Mouse (Mus musculus): Measurements from ENCODE around the gene Focad. TPM values are rescaled to one million over a fixed set of nuclear protein-coding genes. Genes with fewer than 3 reads are reported as not detected.

The Focad gene
- polyA plus RNA-seq, 1 experiment from 2014 or later = 17.6 TPM

GRCm38 (mm10) chr4:88438326-88438989 lies 344.0 kb downstream of the Focad start, which contains the start of gene Hacd4:
TSS of gene Hacd4 (minus strand) at chr4:88438928.
- Histone ChIP-seq H3K4me1 (peaks cover 22% of the 10 kb centered on the region), H3K27me3 (ENCODE audit: low read depth, poor library complexity, severe bottlenecking) (peaks cover 6% of the 10 kb centered on the region; the same call in 1 of the 2 replicates), H3K9me3 (replicated peaks) (no peaks in the 10 kb centered on the region), H3K27ac (replicated peaks) (peak within 1 kb of the TSS; percentile 84), H3K36me3 (no peaks in the 10 kb centered on the region), H3K4me3 (peak within 1 kb of the TSS; percentile 57)
- WGBS = 6% methylated on average over 14 of the region's 14 CpGs
- peak; percentile 57 for DNase-seq (ENCODE audit: low spot score)

GRCm38 (mm10) chr4:88438990-88439329 lies 344.5 kb downstream of the Focad start:
- H3K4me1 ChIP-seq = peaks cover 22% of the 10 kb centered on the region
- peaks cover 6% of the 10 kb centered on the region; the same call in 1 of the 2 replicates for H3K27me3 ChIP-seq (ENCODE audit: low read depth, poor library complexity, severe bottlenecking)
- no peaks in the 10 kb centered on the region for H3K36me3 ChIP-seq
- no peak for DNase-seq (ENCODE audit: low spot score)
- peak overlapping the region; percentile 57 for H3K4me3 ChIP-seq
- H3K9me3 ChIP-seq (replicated peaks) = no peaks in the 10 kb centered on the region
- 19% methylated on average over 4 of the region's 4 CpGs for WGBS
- H3K27ac ChIP-seq (replicated peaks) = peak overlapping the region; percentile 84

- DNase-seq (ENCODE audit: low spot score) = no peak
- Histone ChIP-seq H3K27ac (replicated peaks) (no peak overlapping the region), H3K36me3 (no peaks in the 10 kb centered on the region), H3K27me3 (ENCODE audit: low read depth, poor library complexity, severe bottlenecking) (peaks cover 6% of the 10 kb centered on the region; the same call in 1 of the 2 replicates), H3K4me3 (no peak overlapping the region), H3K4me1 (peaks cover 22% of the 10 kb centered on the region), H3K9me3 (replicated peaks) (no peaks in the 10 kb centered on the region)
- 80% methylated on average over 6 of the region's 6 CpGs for WGBS
Measured at GRCm38 (mm10) chr4:88439669-88440123, 345.3 kb downstream of the Focad start.

- H3K27ac ChIP-seq (replicated peaks) = no peak overlapping the region
- no peak for DNase-seq (ENCODE audit: low spot score)
- H3K9me3 ChIP-seq (replicated peaks) = no peaks in the 10 kb centered on the region
- H3K27me3 ChIP-seq (ENCODE audit: low read depth, poor library complexity, severe bottlenecking) = peaks cover 6% of the 10 kb centered on the region; the same call in 1 of the 2 replicates
- H3K4me3 ChIP-seq = no peak overlapping the region
- H3K36me3 ChIP-seq = no peaks in the 10 kb centered on the region
- 93% methylated on average over 7 of the region's 7 CpGs for WGBS
- peaks cover 22% of the 10 kb centered on the region for H3K4me1 ChIP-seq
Measured at GRCm38 (mm10) chr4:88440814-88441213, 346.4 kb downstream of the Focad start.

GRCm38 (mm10) chr4:88448976-88449375 lies 354.5 kb downstream of the Focad start:
- no peaks in the 10 kb centered on the region for H3K4me1 ChIP-seq
- H3K27ac ChIP-seq (replicated peaks) = no peak overlapping the region
- H3K36me3 ChIP-seq = no peaks in the 10 kb centered on the region
- H3K27me3 ChIP-seq (ENCODE audit: low read depth, poor library complexity, severe bottlenecking) = no peaks in the 10 kb centered on the region
- 82% methylated on average over 2 of the region's 2 CpGs for WGBS
- no peak for DNase-seq (ENCODE audit: low spot score)
- no peak overlapping the region for H3K4me3 ChIP-seq
- H3K9me3 ChIP-seq (replicated peaks) = no peaks in the 10 kb centered on the region

- H3K4me1 ChIP-seq = no peaks in the 10 kb centered on the region
- no peaks in the 10 kb centered on the region for H3K36me3 ChIP-seq
- H3K27me3 ChIP-seq (ENCODE audit: low read depth, poor library complexity, severe bottlenecking) = no peaks in the 10 kb centered on the region
- WGBS = 94% methylated on average over 1 of the region's 1 CpGs
- H3K9me3 ChIP-seq (replicated peaks) = no peaks in the 10 kb centered on the region
- DNase-seq (ENCODE audit: low spot score) = no peak
- no peak overlapping the region for H3K4me3 ChIP-seq
- no peak overlapping the region for H3K27ac ChIP-seq (replicated peaks)
Measured at GRCm38 (mm10) chr4:88450087-88450765, 355.8 kb downstream of the Focad start.

- no peaks in the 10 kb centered on the region for H3K9me3 ChIP-seq (replicated peaks)
- H3K27me3 ChIP-seq (ENCODE audit: low read depth, poor library complexity, severe bottlenecking) = no peaks in the 10 kb centered on the region
- H3K4me3 ChIP-seq = no peak overlapping the region
- H3K36me3 ChIP-seq = no peaks in the 10 kb centered on the region
- H3K27ac ChIP-seq (replicated peaks) = no peak overlapping the region
- no peak for DNase-seq (ENCODE audit: low spot score)
- no peaks in the 10 kb centered on the region for H3K4me1 ChIP-seq
- 89% methylated on average over 1 of the region's 1 CpGs for WGBS
Measured at GRCm38 (mm10) chr4:88458093-88458492, 363.7 kb downstream of the Focad start.

GRCm38 (mm10) chr4:88458673-88459072 lies 364.2 kb downstream of the Focad start:
- DNase-seq (ENCODE audit: low spot score) = no peak
- Histone ChIP-seq H3K36me3 (no peaks in the 10 kb centered on the region), H3K9me3 (replicated peaks) (no peaks in the 10 kb centered on the region), H3K27ac (replicated peaks) (no peak overlapping the region), H3K27me3 (ENCODE audit: low read depth, poor library complexity, severe bottlenecking) (no peaks in the 10 kb centered on the region), H3K4me1 (no peaks in the 10 kb centered on the region), H3K4me3 (no peak overlapping the region)
- 86% methylated on average over 2 of the region's 2 CpGs for WGBS

MicroRNAs encoded within 50 kb of the gene (microRNA counts, 519-probe panel; counts per million panel counts)
- microRNA mmu-miR-491 = not detected

Small RNA genes lying within 50 kb of the gene (microRNA-seq; reads per million reads assigned to microRNA genes)
- gene Mir491 = 3.0 reads per million, percentile 2 among the genes with 10 or more reads in this experiment

Other genes starting within 250 kb of the Focad start
- gene Mllt3, start 61.3 kb upstream of the Focad start, polyA plus RNA-seq (2016; fragmentation: Nextera tagmentation; extraction: Ambion mirVana) = 67.2 and 69.6 TPM in 2 replicates